Mouse (Mus musculus) thymus, adult 2 months (tissue): ENCODE results near the gene Rmnd1. TPM values are rescaled to one million over a fixed set of nuclear protein-coding genes. Genes with fewer than 3 reads are reported as not detected.

Experiments
- DNase-seq: peaks from one replicate; pipeline ENCODE4 v3.0.0; 2021
- H3K27ac ChIP-seq: fragments of 200-500 bp; 2 replicates; pipeline ENCODE4 v1.5.1; 2012; ENCODE audit warnings: low read length, control low read depth; ENCODE audit not compliant: control insufficient read depth, insufficient read depth
- H3K27me3 ChIP-seq: fragments of 200-500 bp; 2 replicates; pipeline ENCODE4 v1.6.1; 2012; ENCODE audit warnings: mild to moderate bottlenecking, low read length, moderate library complexity, mixed read lengths; ENCODE audit not compliant: control insufficient read depth, insufficient read depth
- H3K36me3 ChIP-seq: fragments of 200-500 bp; 2 replicates; pipeline ENCODE4 v1.6.1; 2012; ENCODE audit warnings: mild to moderate bottlenecking, low read length, moderate library complexity; ENCODE audit not compliant: control insufficient read depth, insufficient read depth
- H3K4me1 ChIP-seq: fragments of 200-500 bp; replicated peaks from 2 replicates; pipeline ENCODE4 v1.6.1; 2012; ENCODE audit warnings: low read length; ENCODE audit not compliant: control insufficient read depth, insufficient read depth
- H3K4me3 ChIP-seq: fragments of 200-500 bp; 2 replicates; pipeline ENCODE4 v1.5.1; 2012; ENCODE audit warnings: mild to moderate bottlenecking, low read length, control low read depth, moderate library complexity; ENCODE audit not compliant: control insufficient read depth, insufficient read depth
- CTCF ChIP-seq: fragments of 200-500 bp; IDR thresholded peaks from 2 replicates; pipeline ENCODE4 v1.5.1; 2012; ENCODE audit warnings: mild to moderate bottlenecking, control low read depth, low read length, moderate library complexity, borderline replicate concordance; ENCODE audit not compliant: control insufficient read depth, poor library complexity, insufficient read depth; ENCODE audit errors: extremely low read depth
- POLR2A ChIP-seq: fragments of 200-500 bp; IDR thresholded peaks from 2 replicates; pipeline ENCODE4 v1.6.1; 2012; ENCODE audit warnings: mild to moderate bottlenecking, low read length, control low read depth, moderate library complexity; ENCODE audit not compliant: control insufficient read depth, poor library complexity, insufficient read depth; ENCODE audit errors: extremely low read depth
- WGBS: fragments of 180-500 bp; shearing (Covaris S2); methylation state at CpG from one replicate; pipeline ENCODE4 v1.1.7; 2018; 5-methylcytosine and 5-hydroxymethylcytosine counted together
- polyA plus RNA-seq: library from polyadenylated mRNA; depleted of rRNA; stranded (reverse); fragments of >200 nt; gene quantifications from 2 replicates; pipeline ENCODE4 v1.2.3, GENCODE M21; 2012

Gene Rmnd1
- polyA plus RNA-seq, 1 experiment: 43.6 TPM

DNA sequence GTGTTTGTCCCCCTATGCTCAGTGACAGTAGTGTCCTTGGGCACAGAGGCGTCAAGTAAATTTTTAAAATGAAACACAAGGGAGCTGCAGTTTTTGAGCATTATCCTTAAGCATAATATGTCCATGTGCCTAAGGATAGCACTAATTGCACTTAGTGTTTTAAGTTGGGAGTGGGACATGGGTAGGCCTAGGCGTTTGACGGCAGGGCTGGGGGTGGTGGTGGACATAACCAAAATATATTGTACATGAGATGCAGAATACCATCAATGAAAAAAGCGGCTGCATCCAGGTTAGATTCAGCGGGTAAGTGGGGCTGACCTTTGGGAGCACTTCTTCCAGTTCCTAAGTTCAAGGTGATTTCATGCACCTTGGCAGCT, 454 bp downstream of the Rmnd1 start:
- H3K36me3 ChIP-seq: peaks cover 3% of the 10 kb centered on the region; the same call in 1 of the 2 replicates
- peak overlapping the region; percentile 1; the same call in 1 of the 2 replicates for H3K27ac ChIP-seq
- H3K4me3 ChIP-seq: peak overlapping the region; percentile 50
- TF ChIP-seq POLR2A: no peak
- TF ChIP-seq CTCF: no peak
- DNase-seq: no peak
- H3K27me3 ChIP-seq: no peaks in the 10 kb centered on the region
- H3K4me1 ChIP-seq: peaks cover 9% of the 10 kb centered on the region
- WGBS: 12% methylated on average over 5 of the region's 5 CpGs

GRCm38 (mm10) chr10:4430826-4431225, 1.4 kb downstream of the Rmnd1 start:
- DNase-seq: no peak
- TF ChIP-seq CTCF (no peak), POLR2A (no peak)
- Histone ChIP-seq H3K27me3 (no peaks in the 10 kb centered on the region), H3K27ac (no peak overlapping the region), H3K4me1 (peaks cover 9% of the 10 kb centered on the region), H3K4me3 (no peak overlapping the region), H3K36me3 (peaks cover 8% of the 10 kb centered on the region; the same call in 1 of the 2 replicates)
- 94% methylated on average over 3 of the region's 3 CpGs for WGBS

- no peak for DNase-seq
- Histone ChIP-seq H3K27me3 (no peaks in the 10 kb centered on the region), H3K4me3 (no peak overlapping the region), H3K36me3 (peaks cover 12% of the 10 kb centered on the region; the same call in 1 of the 2 replicates), H3K4me1 (peaks cover 9% of the 10 kb centered on the region), H3K27ac (no peak overlapping the region)
- 56% methylated on average over 8 of the region's 8 CpGs for whole genome bisulfite sequencing
- TF ChIP-seq POLR2A: no peak
- TF ChIP-seq CTCF: no peak
These were observed 1.8 kb downstream of the Rmnd1 start for GRCm38 (mm10) chr10:4430399-4430798.

- TF ChIP-seq CTCF (no peak), POLR2A (no peak)
- Histone ChIP-seq H3K27me3 (no peaks in the 10 kb centered on the region), H3K27ac (no peak overlapping the region), H3K4me1 (no peaks in the 10 kb centered on the region), H3K4me3 (no peak overlapping the region), H3K36me3 (peaks cover 30% of the 10 kb centered on the region; the same call in 1 of the 2 replicates)
- 86% methylated on average over 8 of the region's 8 CpGs for WGBS
- no peak for DNase-seq
These were observed 6.9 kb downstream of the Rmnd1 start for GRCm38 (mm10) chr10:4425245-4425644.

DNA sequence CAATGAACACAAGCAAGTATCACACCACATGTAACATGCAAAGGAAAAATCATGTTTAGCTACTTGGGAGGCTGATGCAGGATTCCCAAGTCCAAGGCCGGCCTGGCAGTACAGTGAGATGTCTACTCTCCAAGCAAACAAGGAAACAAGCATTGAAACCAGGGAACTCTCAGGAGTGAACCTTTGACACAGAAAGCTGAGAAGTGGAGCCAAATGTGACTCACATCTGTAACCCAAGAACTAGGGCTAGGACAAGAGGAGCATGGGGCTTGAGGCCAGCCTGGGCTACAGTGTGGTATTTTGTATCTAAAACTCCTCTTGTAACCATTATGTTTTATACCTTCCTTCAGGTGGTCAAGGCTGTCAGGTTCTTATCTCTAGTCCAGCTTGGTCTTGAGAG, 25.0 kb downstream of the Rmnd1 start:
- H3K27me3 ChIP-seq: no peaks in the 10 kb centered on the region
- H3K4me3 ChIP-seq: no peak overlapping the region
- 100% methylated on average over 1 of the region's 1 CpGs for WGBS
- peaks cover 26% of the 10 kb centered on the region for H3K36me3 ChIP-seq
- H3K4me1 ChIP-seq: no peaks in the 10 kb centered on the region
- H3K27ac ChIP-seq: no peak overlapping the region
- no peak for DNase-seq
- TF ChIP-seq POLR2A (no peak), CTCF (no peak)

GRCm38 (mm10) chr10:4405511-4405910, 26.7 kb downstream of the Rmnd1 start:
- peaks cover 28% of the 10 kb centered on the region for H3K36me3 ChIP-seq
- H3K4me3 ChIP-seq: no peak overlapping the region
- H3K27ac ChIP-seq: no peak overlapping the region
- WGBS: 97% methylated on average over 5 of the region's 5 CpGs
- DNase-seq: no peak
- TF ChIP-seq CTCF (no peak), POLR2A (no peak)
- no peaks in the 10 kb centered on the region for H3K27me3 ChIP-seq
- no peaks in the 10 kb centered on the region for H3K4me1 ChIP-seq
